Mouse (Mus musculus) forebrain, embryonic 14.5 days (tissue): ENCODE measurements around the gene Baz1a. TPM values are rescaled to one million over a fixed set of nuclear protein-coding genes. Genes with fewer than 3 reads are reported as not detected.
A peak's percentile ranks its signal among the peaks of the same experiment; 100 is the strongest.

Experiments
- ATAC-seq: fragments of 200-750 bp; cut with Nextera tagmentation; 2 replicates; pipeline ENCODE4 v1.8.0; 2017; ENCODE audit warnings: mild to moderate bottlenecking, moderate library complexity
- DNase-seq: peaks from one replicate; pipeline ENCODE4 v3.0.0-alpha.2; 2015; ENCODE audit warnings: low spot score
- H3K27ac ChIP-seq: fragments of 300-500 bp; sonication (generic); 2 replicates; pipeline ENCODE4 v1.5.1; 2014; ENCODE audit warnings: low read depth, mild to moderate bottlenecking, control low read depth, low read length, moderate library complexity
- H3K27me3 ChIP-seq: fragments of 300-500 bp; sonication (generic); replicated peaks from 2 replicates; pipeline ENCODE4 v1.6.1; 2014; ENCODE audit warnings: low read length, control low read depth, mixed read lengths; ENCODE audit not compliant: control insufficient read depth, insufficient read depth
- H3K36me3 ChIP-seq: fragments of 300-500 bp; sonication (generic); 2 replicates; pipeline ENCODE4 v1.6.1; 2014; ENCODE audit warnings: low read length, control low read depth; ENCODE audit not compliant: control insufficient read depth, insufficient read depth
- H3K4me1 ChIP-seq: fragments of 300-500 bp; sonication (generic); 2 replicates; pipeline ENCODE4 v1.6.1; 2014; ENCODE audit warnings: antibody characterized with exemption, low read length, control low read depth; ENCODE audit not compliant: control insufficient read depth, insufficient read depth
- H3K4me2 ChIP-seq: fragments of 300-500 bp; sonication (generic); 2 replicates; pipeline ENCODE4 v1.6.1; 2014; ENCODE audit warnings: mild to moderate bottlenecking, control low read depth, low read length
- H3K4me3 ChIP-seq: fragments of 300-500 bp; sonication (generic); 2 replicates; pipeline ENCODE4 v1.5.1; 2014; ENCODE audit warnings: low read depth, low read length, control low read depth
- H3K9ac ChIP-seq: fragments of 300-500 bp; sonication (generic); 2 replicates; pipeline ENCODE4 v1.6.1; 2014; ENCODE audit warnings: mild to moderate bottlenecking, low read length, control low read depth, moderate library complexity
- H3K9me3 ChIP-seq: fragments of 300-500 bp; sonication (generic); replicated peaks from 2 replicates; pipeline ENCODE4 v1.6.1; 2016; ENCODE audit warnings: low read length, control low read depth, mixed read lengths; ENCODE audit not compliant: control insufficient read depth
- WGBS: fragments of 180-500 bp; shearing (Covaris S2); extraction: QIAGEN DNeasy Blood & Tissue Kit; methylation state at CpG from one replicate; pipeline ENCODE4 v1.1.7; 2014; 5-methylcytosine and 5-hydroxymethylcytosine counted together
- polyA plus RNA-seq: library from polyadenylated mRNA; unstranded; fragments of >200 nt; fragmentation: Nextera tagmentation; extraction: Ambion mirVana; gene quantifications from 2 replicates; pipeline ENCODE4 v1.2.1, GENCODE M21; 2014

The Baz1a gene
- polyA plus RNA-seq, 1 experiment from 2014 or later = 13.6 TPM

GRCm38 (mm10) chr12:54986052-54986717 lies 28.0 kb downstream of the Baz1a start, which contains the start of gene Gm20403:
Gene Gm20403 (minus strand): TSS chr12:54986529.
- H3K36me3 ChIP-seq = no peaks in the 10 kb centered on the region
- DNase-seq = peak; percentile 89
- no peaks in the 10 kb centered on the region for H3K27me3 ChIP-seq
- peak within 1 kb of the TSS; percentile 86 for H3K27ac ChIP-seq
- no peaks in the 10 kb centered on the region for H3K9me3 ChIP-seq
- peak; percentile 69 for ATAC-seq
- peaks cover 2% of the 10 kb centered on the region; the same call in 1 of the 2 replicates for H3K4me1 ChIP-seq
- WGBS = 2% methylated on average over 49 of the region's 60 CpGs
- peak within 1 kb of the TSS; percentile 91 for H3K4me3 ChIP-seq
- peak within 1 kb of the TSS; percentile 82 for H3K4me2 ChIP-seq
- H3K9ac ChIP-seq = peak within 1 kb of the TSS; percentile 84

GRCm38 (mm10) chr12:54985257-54986051 lies 28.7 kb downstream of the Baz1a start:
- H3K4me3 ChIP-seq = peak overlapping the region; percentile 91
- H3K9ac ChIP-seq = peak overlapping the region; percentile 84
- peak overlapping the region; percentile 82 for H3K4me2 ChIP-seq
- ATAC-seq (peak; percentile 70), DNase-seq (peak; percentile 63)
- WGBS = under 1% methylated on average over 86 of the region's 117 CpGs
- no peaks in the 10 kb centered on the region for H3K27me3 ChIP-seq
- no peaks in the 10 kb centered on the region for H3K9me3 ChIP-seq
- H3K4me1 ChIP-seq = peaks cover 2% of the 10 kb centered on the region; the same call in 1 of the 2 replicates
- peak overlapping the region; percentile 86 for H3K27ac ChIP-seq
- no peaks in the 10 kb centered on the region for H3K36me3 ChIP-seq

DNA sequence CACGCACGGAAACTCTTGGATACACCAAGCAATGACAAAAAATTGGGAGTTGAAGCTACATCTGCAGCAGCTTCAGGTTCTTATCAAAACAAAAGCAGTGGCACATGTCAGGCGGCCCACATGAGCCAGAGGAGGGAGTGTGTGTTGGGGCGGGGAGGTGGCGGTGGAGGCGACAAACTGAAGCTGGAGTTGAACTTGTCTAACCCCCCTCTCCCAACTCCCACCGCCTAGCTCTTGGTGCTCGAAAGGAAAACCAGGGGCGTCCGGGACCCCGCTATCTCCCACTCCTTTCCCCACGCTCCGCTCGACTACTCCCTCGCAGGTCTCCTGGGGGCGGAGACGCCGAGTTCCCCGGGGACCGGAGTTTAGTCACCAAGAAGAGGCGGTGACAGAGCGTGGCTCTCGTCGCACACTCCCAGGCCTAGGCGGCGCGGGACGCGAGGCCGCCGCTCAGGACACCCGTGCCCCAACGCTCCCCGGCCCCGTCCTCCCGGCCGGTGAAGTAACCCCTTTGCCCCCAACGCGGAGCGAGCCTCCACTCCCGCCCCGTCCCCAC lies 29.4 kb downstream of the Baz1a start:
- Histone ChIP-seq H3K36me3 (no peaks in the 10 kb centered on the region), H3K27ac (peak overlapping the region; percentile 86), H3K9ac (peak overlapping the region; percentile 84), H3K4me2 (peak overlapping the region; percentile 82), H3K9me3 (no peaks in the 10 kb centered on the region), H3K4me1 (peaks cover 2% of the 10 kb centered on the region; the same call in 1 of the 2 replicates), H3K27me3 (no peaks in the 10 kb centered on the region), H3K4me3 (peak overlapping the region; percentile 91)
- WGBS = under 1% methylated on average over 42 of the region's 42 CpGs
- peak; percentile 79 for ATAC-seq
- peak; percentile 68 for DNase-seq

DNA sequence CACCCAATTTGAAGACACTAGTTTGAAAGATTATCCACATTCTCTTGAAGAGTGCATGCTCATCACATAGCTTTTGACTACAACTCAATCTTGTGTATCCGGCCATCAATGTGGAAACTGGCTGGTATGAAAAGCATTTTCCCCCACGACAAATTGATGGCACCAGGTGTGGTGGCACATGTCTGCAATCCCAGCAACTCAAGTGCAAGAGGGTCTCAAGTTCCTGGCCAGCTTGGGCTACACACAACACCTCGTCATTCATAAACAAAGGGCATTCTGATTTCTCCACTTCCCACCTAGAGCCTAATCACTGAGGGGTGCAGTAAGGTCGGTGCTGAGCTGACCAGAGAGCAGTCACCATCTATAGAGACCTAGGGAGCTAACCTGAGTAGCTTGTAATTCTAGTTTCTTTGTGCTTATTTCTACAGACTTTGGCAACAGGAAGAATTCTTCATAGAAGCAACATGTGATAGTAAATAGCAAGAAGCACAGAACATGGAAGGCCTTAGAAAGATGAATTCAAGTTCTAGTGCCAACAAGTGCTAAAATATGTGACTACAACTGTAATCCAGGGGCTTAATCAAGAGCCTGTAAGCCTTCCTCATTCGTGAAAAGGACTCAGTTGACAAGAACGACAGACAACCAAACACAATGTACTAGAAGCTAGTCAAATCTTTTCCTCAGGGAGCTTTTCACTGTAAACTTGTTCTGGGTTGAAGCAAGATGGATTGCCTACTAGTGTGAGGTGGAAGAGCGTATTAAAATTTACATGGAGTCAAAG lies 31.0 kb downstream of the Baz1a start:
- 71% methylated on average over 7 of the region's 7 CpGs for WGBS

GRCm38 (mm10) chr12:54981962-54982361 lies 32.2 kb downstream of the Baz1a start:
- Histone ChIP-seq H3K4me2 (no peak overlapping the region), H3K9me3 (no peaks in the 10 kb centered on the region), H3K36me3 (no peaks in the 10 kb centered on the region), H3K27me3 (no peaks in the 10 kb centered on the region), H3K9ac (no peak overlapping the region), H3K27ac (no peak overlapping the region), H3K4me3 (no peak overlapping the region), H3K4me1 (peaks cover 2% of the 10 kb centered on the region; the same call in 1 of the 2 replicates)
- DNase-seq = no peak
- WGBS = 58% methylated on average over 6 of the region's 6 CpGs
- ATAC-seq = no peak

More for the DNA sequence above, 31.0 kb downstream of the Baz1a start:
- Histone ChIP-seq H3K4me1 (peaks cover 2% of the 10 kb centered on the region; the same call in 1 of the 2 replicates), H3K4me2 (no peak overlapping the region), H3K27me3 (no peaks in the 10 kb centered on the region), H3K27ac (no peak overlapping the region), H3K4me3 (no peak overlapping the region), H3K9ac (no peak overlapping the region), H3K9me3 (no peaks in the 10 kb centered on the region), H3K36me3 (no peaks in the 10 kb centered on the region)
- DNase-seq (no peak), ATAC-seq (no peak)

DNA sequence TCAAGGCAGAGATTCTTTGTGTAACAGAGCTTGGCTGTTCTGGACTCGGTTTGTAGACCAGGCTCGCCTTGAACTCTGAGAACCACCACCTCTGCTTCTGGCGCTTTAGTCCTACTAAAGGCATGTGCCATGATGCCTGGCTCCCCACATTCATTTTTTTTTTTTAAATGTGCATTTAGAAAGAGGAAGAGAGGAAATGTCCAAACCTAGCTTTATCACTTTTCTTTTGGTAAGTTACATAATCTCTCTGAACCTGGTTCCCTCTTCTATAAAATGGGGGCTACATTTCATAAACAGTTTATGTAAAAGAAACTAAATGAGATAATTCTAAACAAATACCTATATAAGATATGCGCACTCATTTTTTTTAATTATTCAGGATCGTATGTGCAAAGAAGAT lies 33.2 kb downstream of the Baz1a start:
- Histone ChIP-seq H3K9me3 (no peaks in the 10 kb centered on the region), H3K27me3 (no peaks in the 10 kb centered on the region), H3K4me1 (peaks cover 2% of the 10 kb centered on the region; the same call in 1 of the 2 replicates), H3K4me2 (no peak overlapping the region), H3K27ac (no peak overlapping the region), H3K9ac (no peak overlapping the region), H3K4me3 (no peak overlapping the region), H3K36me3 (no peaks in the 10 kb centered on the region)
- ATAC-seq = no peak
- no peak for DNase-seq
- 79% methylated on average over 5 of the region's 5 CpGs for WGBS

DNA sequence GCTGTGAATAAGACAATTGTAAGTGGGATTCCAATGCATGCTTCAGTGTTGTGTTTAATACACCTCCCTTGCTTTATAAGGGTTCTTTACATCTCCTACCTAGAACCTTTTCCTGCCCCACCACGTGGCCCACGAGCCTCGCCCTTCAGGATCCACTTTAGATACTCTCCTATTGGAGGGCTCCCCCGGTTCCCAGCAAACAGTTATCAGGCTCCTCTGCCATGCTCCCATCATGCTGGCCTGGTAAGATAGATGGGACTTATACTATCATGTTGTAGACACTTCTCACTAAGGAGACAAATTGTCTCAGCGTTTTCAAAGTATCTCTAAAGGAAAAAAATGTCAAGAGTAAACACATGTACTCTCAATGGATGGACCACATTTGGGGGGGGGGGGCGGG lies 33.6 kb downstream of the Baz1a start:
- Histone ChIP-seq H3K36me3 (no peaks in the 10 kb centered on the region), H3K4me1 (peaks cover 2% of the 10 kb centered on the region; the same call in 1 of the 2 replicates), H3K9me3 (no peaks in the 10 kb centered on the region), H3K4me2 (no peak overlapping the region), H3K27ac (no peak overlapping the region), H3K9ac (no peak overlapping the region), H3K27me3 (no peaks in the 10 kb centered on the region), H3K4me3 (no peak overlapping the region)
- ATAC-seq = no peak
- WGBS = 72% methylated on average over 6 of the region's 6 CpGs
- DNase-seq = no peak

DNA sequence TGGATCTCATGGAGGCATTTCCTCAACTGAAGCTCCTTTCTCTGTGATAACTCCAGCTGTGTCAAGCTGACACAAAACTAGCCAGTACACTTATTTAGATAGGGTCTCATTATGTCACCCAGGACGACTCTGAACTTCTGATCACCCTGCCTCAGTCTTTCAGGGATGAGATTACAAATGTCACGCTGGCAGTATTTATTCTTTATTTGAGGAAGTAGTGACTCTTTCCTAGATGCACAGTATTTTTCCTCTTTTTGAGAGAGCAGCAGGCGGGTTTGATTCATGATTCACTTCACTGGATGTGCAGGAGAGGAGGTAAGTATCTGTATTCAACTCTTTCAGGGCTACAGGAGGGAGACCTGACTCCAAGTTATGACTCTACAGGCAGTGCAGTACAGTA lies 45.1 kb downstream of the Baz1a start:
- Histone ChIP-seq H3K9ac (no peak overlapping the region), H3K4me1 (no peaks in the 10 kb centered on the region), H3K27ac (no peak overlapping the region), H3K9me3 (no peaks in the 10 kb centered on the region), H3K27me3 (no peaks in the 10 kb centered on the region), H3K36me3 (peaks cover 20% of the 10 kb centered on the region), H3K4me3 (no peak overlapping the region), H3K4me2 (no peak overlapping the region)
- ATAC-seq (no peak), DNase-seq (no peak)
- WGBS = 80% methylated on average over 3 of the region's 3 CpGs
